Mouse (Mus musculus) ES-E14 (cell line): ENCODE data around the gene Fam178b.

Experiments
- CHD2 ChIP-seq: IDR thresholded peaks from 2 replicates; pipeline ENCODE4 v1.6.1; 2014; ENCODE audit warnings: mild to moderate bottlenecking, low read depth, low read length, inconsistent platforms
- HCFC1 ChIP-seq: IDR thresholded peaks from 2 replicates; pipeline ENCODE4 v1.6.1; 2012; ENCODE audit warnings: low read length, inconsistent platforms, borderline replicate concordance; ENCODE audit not compliant: insufficient read depth
- ZNF384 ChIP-seq: IDR thresholded peaks from 2 replicates; pipeline ENCODE4 v1.6.1; 2012; ENCODE audit warnings: low read depth, low read length, inconsistent platforms

DNA sequence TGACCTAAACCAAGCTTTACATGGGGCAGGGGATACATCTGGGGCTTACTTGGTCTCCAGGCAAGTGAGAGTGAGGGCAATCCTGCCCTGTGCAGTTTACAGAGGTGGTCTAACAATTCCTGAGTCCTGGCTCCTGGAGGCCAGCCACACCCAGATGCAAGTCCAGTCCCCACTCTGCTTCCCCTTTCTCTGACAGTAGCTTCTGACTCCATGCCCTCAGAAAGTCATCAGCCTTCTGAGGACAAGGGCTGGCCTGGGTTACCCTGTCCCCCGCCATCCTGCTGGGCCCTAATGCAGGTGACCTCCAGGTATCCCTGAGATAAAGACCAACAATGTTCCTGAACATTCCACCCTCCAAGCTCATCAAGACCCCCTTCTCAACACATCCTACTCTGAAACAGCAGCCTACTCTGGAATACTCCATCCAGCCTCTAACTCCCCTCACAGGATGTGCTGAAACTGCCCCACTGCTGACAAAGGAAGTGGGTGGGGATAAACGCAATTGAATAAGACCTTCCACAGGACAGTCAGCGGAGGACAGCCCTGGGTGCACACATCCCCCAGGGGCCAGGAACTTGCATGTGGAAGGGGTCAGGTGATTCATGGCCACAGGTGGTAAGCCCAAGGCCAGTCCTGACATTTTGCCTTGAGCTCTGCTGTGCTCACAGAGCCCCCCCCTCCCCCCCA lies 52.8 kb downstream of the Fam178b start:
- TF ChIP-seq ZNF384 (no peak), HCFC1 (no peak), CHD2 (no peak)
